Mouse (Mus musculus): ENCODE data around the gene Arhgef28. TPM values are rescaled to one million over a fixed set of nuclear protein-coding genes. Genes with fewer than 3 reads are reported as not detected.

The Arhgef28 gene
- polyA plus RNA-seq, 2 experiments, result 0.11 to 0.52 TPM

GRCm38 (mm10) chr13:98122766-98123165, 83.5 kb downstream of the Arhgef28 start:
- H3K36me3 ChIP-seq (replicated peaks; ENCODE audit: control insufficient read depth, insufficient read depth, low read depth), result no peaks in the 10 kb centered on the region
- no peak overlapping the region for H3K9ac ChIP-seq (replicated peaks)
- no peak overlapping the region for H3K4me3 ChIP-seq (ENCODE audit: insufficient read depth in 1 of 2, low read depth in 2 of 2, low read length in 2 of 2)
- no peaks in the 10 kb centered on the region for H3K9me3 ChIP-seq (ENCODE audit: control insufficient read depth, low read length)
- H3K27me3 ChIP-seq (ENCODE audit: control insufficient read depth, insufficient read depth, low read length), result no peaks in the 10 kb centered on the region; the same call in 1 of the 2 replicates
- TF ChIP-seq CTCF (IDR thresholded peaks at IDR 0.05; ENCODE audit: low read depth), result no peak
- WGBS (ENCODE audit: insufficient replicate concordance), result 43% methylated on average over 4 of the region's 4 CpGs
- DNase-seq (ENCODE audit: low read depth in 3 of 3, low spot score in 3 of 3) (no peak), ATAC-seq (ENCODE audit: insufficient read depth) (no peak)
- H3K4me2 ChIP-seq (ENCODE audit: low read depth), result no peak overlapping the region
- peaks cover 0 to 12% of the 10 kb centered on the region in 2 experiments; a peak in 2 of 4 replicates for H3K4me1 ChIP-seq (replicated peaks; ENCODE audit: control insufficient read depth in 2 of 2, insufficient read depth in 2 of 2, low read length in 1 of 2)
- no peak overlapping the region for H3K27ac ChIP-seq

GRCm38 (mm10) chr13:98121993-98122392, 84.2 kb downstream of the Arhgef28 start:
- no peak for ATAC-seq (ENCODE audit: insufficient read depth)
- no peak overlapping the region for H3K4me2 ChIP-seq (ENCODE audit: low read depth)
- TF ChIP-seq EP300 (IDR thresholded peaks at IDR 0.05; ENCODE audit: low read depth) (no peak), CTCF (IDR thresholded peaks at IDR 0.05; ENCODE audit: low read depth) (no peak)
- DNase-seq (ENCODE audit: low read depth in 3 of 3, low spot score in 3 of 3), result no peak
- peaks cover 0 to 12% of the 10 kb centered on the region in 2 experiments; a peak in 2 of 4 replicates for H3K4me1 ChIP-seq (replicated peaks; ENCODE audit: control insufficient read depth in 2 of 2, insufficient read depth in 2 of 2, low read length in 1 of 2)
- H3K9me3 ChIP-seq (ENCODE audit: control insufficient read depth, low read length), result no peaks in the 10 kb centered on the region
- no peak overlapping the region for H3K9ac ChIP-seq (replicated peaks)
- no peak overlapping the region for H3K4me3 ChIP-seq (ENCODE audit: insufficient read depth in 1 of 2, low read depth in 2 of 2, low read length in 2 of 2)
- no peak overlapping the region for H3K27ac ChIP-seq
- no peaks in the 10 kb centered on the region; the same call in 1 of the 2 replicates for H3K27me3 ChIP-seq (ENCODE audit: control insufficient read depth, insufficient read depth, low read length)
- WGBS (ENCODE audit: insufficient replicate concordance), result 36% methylated on average over 5 of the region's 5 CpGs
- no peaks in the 10 kb centered on the region for H3K36me3 ChIP-seq (replicated peaks; ENCODE audit: control insufficient read depth, insufficient read depth, low read depth)

GRCm38 (mm10) chr13:98121124-98121470, 85.1 kb downstream of the Arhgef28 start:
- Histone ChIP-seq H3K4me3 (ENCODE audit: insufficient read depth in 1 of 2, low read depth in 2 of 2, low read length in 2 of 2) (no peak overlapping the region), H3K4me1 (replicated peaks; ENCODE audit: control insufficient read depth in 2 of 2, insufficient read depth in 2 of 2, low read length in 1 of 2) (peaks cover 0 to 12% of the 10 kb centered on the region in 2 experiments; a peak in 2 of 4 replicates), H3K9me3 (ENCODE audit: control insufficient read depth, low read length) (no peaks in the 10 kb centered on the region), H3K4me2 (ENCODE audit: low read depth) (no peak overlapping the region), H3K9ac (replicated peaks) (no peak overlapping the region), H3K27me3 (ENCODE audit: control insufficient read depth, insufficient read depth, low read length) (no peaks in the 10 kb centered on the region), H3K27ac (no peak overlapping the region), H3K36me3 (replicated peaks; ENCODE audit: control insufficient read depth, insufficient read depth, low read depth) (no peaks in the 10 kb centered on the region)
- no peak for ATAC-seq (ENCODE audit: insufficient read depth)
- WGBS (ENCODE audit: insufficient replicate concordance), result 63% methylated on average over 4 of the region's 4 CpGs
- no peak for DNase-seq (ENCODE audit: low read depth in 3 of 3, low spot score in 3 of 3)
- TF ChIP-seq CTCF (IDR thresholded peaks at IDR 0.05; ENCODE audit: low read depth) (no peak), EP300 (IDR thresholded peaks at IDR 0.05; ENCODE audit: low read depth) (no peak)

- ATAC-seq (ENCODE audit: insufficient read depth), result no peak
- Histone ChIP-seq H3K9ac (replicated peaks) (no peak overlapping the region), H3K36me3 (replicated peaks; ENCODE audit: control insufficient read depth, insufficient read depth, low read depth) (no peaks in the 10 kb centered on the region), H3K4me3 (ENCODE audit: insufficient read depth in 1 of 2, low read depth in 2 of 2, low read length in 2 of 2) (no peak overlapping the region), H3K27me3 (ENCODE audit: control insufficient read depth, insufficient read depth, low read length) (no peaks in the 10 kb centered on the region), H3K4me1 (replicated peaks; ENCODE audit: control insufficient read depth in 2 of 2, insufficient read depth in 2 of 2, low read length in 1 of 2) (peaks cover 0 to 10% of the 10 kb centered on the region in 2 experiments; a peak in 2 of 4 replicates), H3K27ac (no peak overlapping the region), H3K9me3 (ENCODE audit: control insufficient read depth, low read length) (no peaks in the 10 kb centered on the region), H3K4me2 (ENCODE audit: low read depth) (no peak overlapping the region)
- 55% methylated on average over 11 of the region's 11 CpGs for WGBS (ENCODE audit: insufficient replicate concordance)
- no peak for DNase-seq (ENCODE audit: low read depth in 3 of 3, low spot score in 3 of 3)
- TF ChIP-seq CTCF (IDR thresholded peaks at IDR 0.05; ENCODE audit: low read depth) (no peak), EP300 (IDR thresholded peaks at IDR 0.05; ENCODE audit: low read depth) (no peak)
Observed at GRCm38 (mm10) chr13:98120356-98121123, 85.7 kb downstream of the Arhgef28 start.

GRCm38 (mm10) chr13:98118291-98118690, 87.9 kb downstream of the Arhgef28 start:
- TF ChIP-seq CTCF (IDR thresholded peaks at IDR 0.05; ENCODE audit: low read depth) (no peak), EP300 (IDR thresholded peaks at IDR 0.05; ENCODE audit: low read depth) (no peak)
- Histone ChIP-seq H3K4me3 (ENCODE audit: insufficient read depth in 1 of 2, low read depth in 2 of 2, low read length in 2 of 2) (no peak overlapping the region), H3K27me3 (ENCODE audit: control insufficient read depth, insufficient read depth, low read length) (no peaks in the 10 kb centered on the region), H3K9ac (replicated peaks) (no peak overlapping the region), H3K4me2 (ENCODE audit: low read depth) (no peak overlapping the region), H3K4me1 (replicated peaks; ENCODE audit: control insufficient read depth in 2 of 2, insufficient read depth in 2 of 2, low read length in 1 of 2) (no peaks in the 10 kb centered on the region), H3K36me3 (replicated peaks; ENCODE audit: control insufficient read depth, insufficient read depth, low read depth) (no peaks in the 10 kb centered on the region), H3K9me3 (ENCODE audit: control insufficient read depth, low read length) (no peaks in the 10 kb centered on the region), H3K27ac (no peak overlapping the region)
- ATAC-seq (ENCODE audit: insufficient read depth) (no peak), DNase-seq (ENCODE audit: low read depth in 3 of 3, low spot score in 3 of 3) (no peak)
- WGBS (ENCODE audit: insufficient replicate concordance), result 52% methylated on average over 4 of the region's 4 CpGs

Measured in liver, embryonic 14.5 days (tissue).